Mouse (Mus musculus): ENCODE data around the gene Mpzl2.

DNA sequence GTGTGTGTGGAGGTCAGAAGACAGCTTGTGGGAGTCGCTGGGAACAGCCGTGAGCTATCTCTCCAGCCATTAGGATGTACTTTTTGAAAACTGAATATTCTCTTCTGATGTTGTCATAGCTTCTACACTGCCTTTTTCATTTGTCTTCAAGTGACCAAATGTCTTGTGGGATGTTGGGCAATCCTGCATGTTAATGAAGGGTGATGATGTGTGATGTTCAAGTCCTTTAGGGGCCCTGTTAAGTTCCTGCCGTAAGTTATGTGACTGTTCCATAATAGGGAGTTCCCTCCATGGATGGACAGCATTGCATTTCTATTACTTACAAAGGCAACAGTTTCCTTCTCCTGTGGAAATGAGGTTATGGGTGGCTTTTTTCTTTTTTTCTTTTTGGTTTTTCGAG is 27.1 kb downstream of the Mpzl2 start:
- TF ChIP-seq CTCF (IDR thresholded peaks at IDR 0.05; ENCODE audit: low read depth, low read length), result no peak
- TF ChIP-seq POLR2A (IDR thresholded peaks at IDR 0.05; ENCODE audit: borderline replicate concordance, low read depth, low read length), result no peak

All from bone marrow macrophage, adult 2 months (primary cell).